Mouse (Mus musculus): ENCODE measurements around the gene Rapgef4.

- TF ChIP-seq CTCF (IDR thresholded peaks at IDR 0.05; ENCODE audit: insufficient read depth, low read length) (no peak), POLR2A (IDR thresholded peaks at IDR 0.05; ENCODE audit: borderline replicate concordance, extremely low read depth, low read depth, low read length) (no peak)
Observed at GRCm38 (mm10) chr2:72156484-72156883, 175.4 kb downstream of the Rapgef4 start.
